Mouse (Mus musculus) hindlimb bud, embryonic 11.5 days (tissue): ENCODE results near the gene Stx2.
"Not testable (repeated sequence)": the region's sequence is repeated elsewhere in the genome, so short reads cannot be mapped to it uniquely, and the experiment has no call there.

ENCODE experiments used
- DNase-seq: peaks from one replicate; pipeline ENCODE4 v3.0.0-alpha.2; 2012; ENCODE audit warnings: low read depth, low spot score; ENCODE audit errors: extremely low spot score

The Stx2 gene

DNA sequence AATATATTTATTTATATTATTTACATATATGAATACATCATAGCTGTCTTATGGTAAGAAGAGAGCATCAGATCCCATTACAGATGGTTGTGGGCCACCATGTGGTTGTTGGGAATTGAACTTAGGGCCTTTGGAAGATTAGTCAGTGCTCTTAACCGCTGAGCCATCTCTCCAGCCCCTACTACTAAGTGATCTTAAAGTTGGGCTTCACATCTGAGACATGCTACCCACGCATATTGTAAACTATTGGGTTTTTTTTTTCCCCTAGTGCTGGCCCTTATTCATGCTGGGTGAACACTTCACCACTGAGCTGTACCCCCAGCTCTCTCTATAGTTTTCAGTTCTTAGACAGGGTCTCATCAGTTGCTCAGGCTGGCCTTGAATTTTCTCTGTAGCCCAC is 2.6 kb upstream of the Stx2 start:
- no peak for DNase-seq

- DNase-seq, result no peak
Measured at GRCm38 (mm10) chr5:129009577-129009976, 1.2 kb upstream of the Stx2 start.

DNA sequence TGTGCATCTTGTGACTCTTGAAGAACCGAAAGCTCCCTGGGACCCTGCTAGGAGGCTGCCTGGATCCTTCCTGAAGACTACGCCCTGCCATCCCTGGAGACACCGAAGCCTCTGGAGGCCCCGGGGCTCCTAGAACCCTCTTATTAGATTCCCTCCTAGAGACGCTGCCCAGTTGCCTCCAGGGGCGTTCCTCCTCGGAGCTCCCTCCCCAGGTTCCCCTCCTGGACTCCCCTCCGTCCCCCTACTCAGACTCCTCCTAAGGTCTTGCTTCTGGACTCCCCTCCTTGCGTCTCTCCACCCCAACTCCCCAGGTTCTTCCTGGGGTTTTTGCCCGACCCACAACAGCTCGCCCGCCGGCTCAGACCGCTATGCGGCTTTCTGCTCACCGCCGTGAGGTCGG is 366 bp downstream of the Stx2 start:
- DNase-seq, result no peak

DNA sequence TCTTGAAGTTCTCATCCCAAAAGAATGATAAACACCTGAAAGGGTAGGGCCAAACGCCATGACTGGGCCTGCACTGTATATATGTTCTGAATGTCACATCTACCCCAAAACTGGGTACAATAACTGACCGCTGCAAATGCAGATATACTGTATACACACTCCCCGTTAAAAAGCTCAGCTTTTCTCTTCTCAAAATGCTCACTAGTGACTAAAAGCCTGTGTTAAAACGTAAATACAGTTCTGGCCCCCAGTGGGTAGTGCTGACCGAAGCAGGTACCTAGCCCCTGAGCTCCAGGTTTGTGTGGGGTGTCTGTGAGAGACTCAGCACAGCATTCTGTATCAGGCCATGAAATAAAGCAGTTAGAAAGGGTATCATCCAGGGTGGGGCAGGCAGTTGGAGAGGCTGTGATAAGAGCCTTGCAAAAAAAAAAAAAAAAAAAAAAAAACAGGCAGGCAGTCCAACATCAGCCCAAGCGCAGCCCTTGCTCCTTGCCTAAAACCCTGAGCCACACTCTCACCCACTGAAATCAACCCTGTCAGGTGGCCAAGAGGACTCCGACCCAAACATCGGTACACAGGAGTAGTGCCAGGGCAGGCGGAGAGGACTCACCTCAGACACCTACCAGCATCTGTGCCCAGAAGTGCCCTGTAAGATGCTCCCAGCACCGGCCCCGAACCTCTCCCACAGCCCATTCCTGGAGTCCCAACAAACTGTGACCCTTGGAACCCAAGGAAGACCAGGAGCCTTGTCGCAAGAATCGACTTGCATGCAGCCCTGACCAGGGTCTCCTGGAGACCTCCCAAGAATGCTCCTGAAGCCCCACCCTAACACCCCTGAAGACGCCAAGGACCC is 1.0 kb downstream of the Stx2 start:
- DNase-seq, result no peak

- DNase-seq, result no peak
Measured at GRCm38 (mm10) chr5:129006031-129006788, 2.2 kb downstream of the Stx2 start.

GRCm38 (mm10) chr5:129005416-129005815 is 3.0 kb downstream of the Stx2 start:
- no peak for DNase-seq

DNA sequence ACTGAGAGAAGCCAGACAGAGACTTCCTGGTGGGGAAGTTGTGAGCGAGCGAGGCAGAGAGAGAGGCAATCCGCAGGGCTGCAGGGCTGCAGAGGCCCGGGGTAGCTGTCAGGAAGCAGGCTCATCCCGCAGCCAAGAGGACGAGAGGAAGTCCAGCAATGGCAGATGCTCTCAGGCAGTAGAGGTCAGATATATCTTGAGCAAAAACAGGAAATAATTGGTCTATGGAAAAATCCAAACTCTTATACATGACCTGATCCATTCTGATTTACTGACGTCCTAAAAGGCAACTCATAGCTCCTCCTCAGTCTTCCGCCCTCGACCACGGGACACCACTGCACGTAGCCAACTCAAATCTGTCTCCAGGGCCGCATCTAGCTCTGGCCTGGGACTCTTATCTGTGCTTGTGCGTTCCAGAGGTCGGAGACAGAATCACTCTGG is 5.8 kb downstream of the Stx2 start:
- DNase-seq, result no peak

- DNase-seq, result no peak
Measured at GRCm38 (mm10) chr5:129000706-129001468, 7.5 kb downstream of the Stx2 start.

DNA sequence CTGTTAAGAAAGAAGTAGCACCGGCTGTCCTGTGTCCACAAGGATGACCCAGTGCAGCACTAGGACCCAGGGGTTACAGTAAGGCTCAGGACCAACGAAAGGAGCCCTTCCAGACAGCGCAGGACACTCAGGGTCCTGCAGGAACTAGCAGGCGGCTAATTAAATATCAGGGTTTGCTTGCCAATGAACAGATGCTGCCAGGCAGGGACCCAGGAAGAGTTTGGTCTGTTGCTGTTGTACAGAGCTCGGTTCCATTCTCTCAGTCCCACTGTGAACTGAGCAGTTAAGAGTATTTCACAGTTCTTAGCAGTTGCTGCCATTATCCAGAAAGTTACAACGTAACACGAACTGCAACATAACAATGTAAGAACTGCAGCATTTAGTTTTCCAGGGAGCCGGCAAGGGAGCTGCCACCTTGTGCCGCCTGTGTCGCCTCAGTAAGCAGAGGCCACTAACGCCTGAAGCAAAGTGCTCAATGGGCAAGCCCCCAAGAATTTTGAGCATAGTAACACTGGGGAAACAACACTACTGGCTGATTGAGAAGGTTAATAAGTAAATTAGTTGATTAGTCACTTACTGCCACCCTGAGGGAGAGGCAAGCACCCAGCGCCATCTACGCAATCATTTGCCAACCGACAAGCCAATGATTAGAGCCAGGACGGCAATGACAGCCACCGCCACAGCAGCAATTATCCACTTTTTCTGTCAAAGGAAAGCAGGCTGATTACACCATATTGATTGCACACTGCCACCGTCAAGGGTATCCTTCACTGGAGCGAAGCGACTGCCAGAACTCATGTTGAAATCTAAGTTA is 21.0 kb downstream of the Stx2 start:
- DNase-seq, result no peak

DNA sequence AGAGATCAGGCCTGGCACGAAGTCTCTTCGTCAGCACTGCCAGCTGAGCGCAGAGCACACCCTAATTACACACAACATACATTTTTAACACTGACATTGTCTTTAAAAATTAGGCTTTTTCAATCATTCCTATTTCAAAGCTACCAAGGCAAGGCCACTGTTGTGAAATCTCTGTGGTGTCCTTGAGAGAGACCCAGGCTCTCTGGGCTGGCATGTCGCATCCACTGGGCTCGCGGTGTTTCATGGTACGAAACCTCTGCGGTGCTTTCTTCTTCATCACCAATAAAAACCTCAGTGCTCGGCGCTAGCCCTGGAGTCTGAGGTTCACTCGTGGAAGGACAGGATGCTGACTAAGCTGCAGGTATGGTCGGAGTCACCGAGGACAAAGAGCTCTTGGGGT is 22.4 kb downstream of the Stx2 start:
- DNase-seq, result no peak

- no peak for DNase-seq
Measured at GRCm38 (mm10) chr5:128984536-128984935, 23.8 kb downstream of the Stx2 start.

GRCm38 (mm10) chr5:128981607-128982006 is 26.8 kb downstream of the Stx2 start:
- DNase-seq, result peak; percentile 50

- DNase-seq, result no peak
Measured at GRCm38 (mm10) chr5:128980857-128981256, 27.5 kb downstream of the Stx2 start.

DNA sequence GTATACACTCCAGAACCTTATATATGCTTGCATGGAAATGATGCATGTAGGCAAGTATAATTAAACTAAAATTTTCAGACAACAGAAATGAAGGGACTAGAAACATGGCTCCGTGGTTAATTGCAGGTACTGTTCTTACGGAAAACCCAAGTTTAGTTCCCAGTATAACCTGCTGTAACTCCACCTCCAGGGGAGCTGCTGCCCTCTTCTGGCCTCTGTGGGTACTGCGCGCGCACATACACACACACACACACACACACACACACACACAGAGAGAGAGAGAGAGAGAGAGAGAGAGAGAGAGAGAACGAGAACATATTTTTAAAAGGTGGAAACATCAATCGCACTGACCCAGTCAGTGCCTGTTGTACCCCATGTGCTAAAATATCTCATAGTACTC is 29.4 kb downstream of the Stx2 start:
- no peak for DNase-seq

- not testable (repeated sequence) for DNase-seq
Measured at GRCm38 (mm10) chr5:128977466-128977865, 30.9 kb downstream of the Stx2 start.

DNA sequence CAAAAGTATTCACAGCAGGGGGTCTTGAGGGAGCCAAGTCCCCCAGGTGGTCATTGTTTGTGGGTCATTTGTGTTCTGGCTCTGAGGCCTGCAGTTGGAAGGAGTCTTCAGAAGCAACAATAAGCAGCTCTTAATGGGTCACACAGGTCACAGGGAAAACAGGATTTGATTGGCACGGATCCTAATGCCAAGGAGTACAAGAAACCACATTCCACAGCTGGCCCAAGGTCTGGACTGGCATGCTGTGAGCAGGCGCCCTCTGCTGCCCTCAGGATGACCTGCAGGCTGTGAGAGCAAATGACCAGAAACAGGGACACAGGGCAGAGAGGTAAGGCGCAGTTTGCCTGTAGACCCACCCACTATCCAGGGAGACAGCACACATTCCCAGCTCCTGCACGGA is 32.1 kb downstream of the Stx2 start:
- no peak for DNase-seq

GRCm38 (mm10) chr5:128971298-128971697 is 37.1 kb downstream of the Stx2 start:
- DNase-seq, result no peak

GRCm38 (mm10) chr5:128970878-128971277 is 37.5 kb downstream of the Stx2 start:
- DNase-seq, result no peak

DNA sequence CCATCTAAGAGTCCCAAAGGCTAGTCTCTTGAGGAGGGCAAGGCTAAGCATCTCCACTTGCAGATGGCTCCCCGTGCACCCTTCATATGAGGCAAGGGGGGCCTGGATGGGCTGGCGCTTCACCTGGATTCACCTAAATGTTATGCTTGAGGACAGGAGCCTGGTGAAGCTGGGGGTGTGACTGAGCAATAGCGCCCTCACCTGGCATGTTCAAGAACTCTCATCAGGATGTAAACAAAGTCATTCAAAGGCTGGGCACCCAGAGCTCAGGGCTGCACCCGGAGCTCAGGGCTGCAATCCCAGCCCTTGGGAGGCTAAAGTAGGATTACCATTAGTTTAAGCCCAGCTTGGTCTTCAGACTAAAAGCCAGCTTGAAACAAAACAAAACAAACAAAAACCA is 44.0 kb downstream of the Stx2 start:
- no peak for DNase-seq

DNA sequence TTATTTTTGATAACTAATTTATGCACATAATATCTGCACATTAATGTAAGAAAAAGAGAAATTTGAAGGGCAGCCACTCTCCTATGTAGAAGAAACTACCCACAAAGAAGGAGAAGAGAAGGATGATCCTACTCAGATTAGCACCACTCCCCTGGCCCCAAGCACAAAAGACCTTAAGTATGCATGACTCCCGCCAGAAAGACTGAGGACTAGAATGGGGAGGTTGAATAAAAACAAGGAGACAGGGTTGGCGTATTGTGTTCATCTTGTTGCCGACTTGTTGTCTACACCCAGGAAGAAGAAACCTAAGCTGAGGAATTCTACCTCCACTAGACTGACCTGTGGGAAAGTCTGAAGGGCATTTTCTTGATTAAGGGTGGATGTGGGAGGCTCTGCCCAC is 49.5 kb downstream of the Stx2 start:
- no peak for DNase-seq

- not testable (repeated sequence) for DNase-seq
Measured at GRCm38 (mm10) chr5:128954371-128954770, 54.0 kb downstream of the Stx2 start.
